Mouse (Mus musculus) erythroid progenitor cell, adult 5-6 weeks (primary cell): Measurements from ENCODE around the gene Arhgap23. TPM values are rescaled to one million over a fixed set of nuclear protein-coding genes. Genes with fewer than 3 reads are reported as not detected.
A peak's percentile ranks its signal among the peaks of the same experiment; 100 is the strongest.

Source experiments
- ATAC-seq: replicated peaks from 2 replicates; pipeline ENCODE4 v1.8.0; 2016; ENCODE audit warnings: moderate number of reproducible peaks, mild to moderate bottlenecking, moderate TSS enrichment, inconsistent platforms; ENCODE audit not compliant: poor library complexity, low FRiP score, severe bottlenecking
- total RNA-seq, 2 experiments: library from RNA; stranded (forward) in 1 of 2; stranded (reverse) in 1 of 2; fragments of 150-400 nt in 1 of 2; fragments of 186-747, 209-891 nt in 1 of 2; gene quantifications; 2 replicates each; pipeline versions ENCODE4 v1.2.3 to v1.2.4; 2015 to 2017; ENCODE audit warnings: low replicate concordance in 2 of 2

Gene Arhgap23
- total RNA-seq, 2 experiments from 2014 or later: 71.1 to 82.6 TPM

- no peak for ATAC-seq
Observed at GRCm38 (mm10) chr11:97540604-97541003, 125.3 kb downstream of the Arhgap23 start.

DNA sequence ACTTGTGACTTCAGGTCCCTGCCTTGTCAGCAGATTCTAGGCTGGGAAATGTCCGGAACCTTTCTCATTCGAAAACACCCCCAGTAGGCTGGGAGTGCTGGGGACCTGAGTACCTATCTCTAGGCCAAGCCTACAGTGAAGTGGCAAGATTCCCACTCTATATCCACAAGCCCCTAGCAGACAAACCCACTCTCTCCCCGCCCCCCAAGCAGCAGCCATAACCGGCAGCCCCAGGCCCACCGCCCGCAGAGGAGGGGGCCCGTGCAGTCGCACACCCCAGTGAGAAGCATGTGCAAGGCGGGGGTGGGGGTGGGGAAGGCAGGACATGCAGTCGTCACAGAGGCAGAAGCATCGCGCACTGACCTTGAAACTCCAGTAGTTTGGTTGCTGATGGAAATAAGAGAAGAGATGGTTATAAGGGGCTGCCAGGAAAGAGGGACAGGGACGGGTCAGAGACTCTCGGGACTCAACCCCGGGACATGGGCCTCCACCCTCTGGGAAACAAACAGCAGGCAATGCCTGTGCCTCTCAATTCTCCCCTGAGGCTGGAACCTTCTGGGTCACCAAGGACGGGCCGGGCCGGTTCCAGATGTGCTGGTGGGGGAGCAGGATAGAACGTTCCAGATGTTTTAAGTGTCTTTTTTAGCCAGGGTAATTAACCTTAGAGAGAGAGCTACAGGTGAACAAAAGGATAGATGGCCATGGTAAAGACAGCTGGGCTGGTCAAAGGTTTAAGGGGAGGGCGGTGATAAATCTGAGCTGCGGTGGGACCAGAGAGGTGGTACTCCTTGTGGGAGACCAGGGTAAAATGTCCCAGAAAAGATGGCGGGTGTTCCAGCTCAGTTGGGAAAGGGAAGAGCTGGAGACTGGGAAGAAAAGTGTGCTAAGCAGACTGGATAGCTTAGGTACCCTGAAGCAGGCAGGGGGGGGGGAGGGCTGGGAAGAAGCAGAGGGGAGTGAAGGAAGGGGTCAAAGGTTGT is 127.1 kb downstream of the Arhgap23 start:
- no peak for ATAC-seq

DNA sequence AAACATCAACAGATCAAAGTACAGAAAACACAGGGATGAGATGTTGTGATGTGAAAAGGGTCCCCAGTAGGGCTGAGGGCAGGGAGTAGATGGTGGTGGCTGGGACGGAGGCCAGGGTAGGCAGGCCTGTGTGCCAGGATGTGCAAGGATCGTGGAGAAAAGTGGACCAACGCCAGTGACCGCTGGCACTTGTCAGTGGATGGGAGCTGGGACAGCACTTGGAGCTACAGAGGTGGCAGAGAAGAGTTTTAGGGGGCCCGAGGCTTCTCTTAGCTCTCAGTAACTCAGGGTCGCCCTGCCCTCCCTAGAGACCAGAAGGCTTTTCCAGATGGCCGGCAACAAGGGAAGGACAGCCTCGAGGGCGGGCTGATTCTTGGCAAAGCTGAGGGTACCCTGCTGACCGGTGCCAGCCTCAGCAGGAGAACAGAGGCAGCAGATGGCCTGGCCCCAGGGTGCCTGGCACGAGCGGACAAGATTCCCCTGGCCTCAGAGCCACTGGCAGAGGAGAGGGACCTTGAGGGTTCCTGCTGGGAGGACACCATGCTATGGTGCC is 127.9 kb downstream of the Arhgap23 start:
- ATAC-seq: 0 out of 2 replicates have a peak, but pooled peaks have one; percentile 20

DNA sequence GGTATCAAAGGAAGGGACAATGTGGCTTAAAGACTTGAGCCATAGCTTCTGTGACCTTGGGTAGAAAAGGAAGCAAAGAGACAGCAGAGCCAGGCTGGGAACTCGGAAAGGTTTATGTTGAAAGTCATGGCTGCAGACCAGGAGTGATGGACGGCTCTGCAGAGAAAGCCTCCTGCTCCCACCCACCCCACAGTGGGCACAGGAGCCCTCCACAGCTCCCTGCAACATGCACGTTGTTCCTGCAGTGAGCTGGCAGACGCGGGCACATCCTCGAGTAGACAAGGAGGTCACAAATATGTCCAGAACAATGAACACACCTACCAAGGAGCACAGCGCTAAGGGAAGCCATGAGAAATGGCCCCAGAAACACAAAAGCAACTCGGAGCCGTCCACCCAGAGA is 128.6 kb downstream of the Arhgap23 start:
- no peak for ATAC-seq

- ATAC-seq: no peak
Observed at GRCm38 (mm10) chr11:97545808-97546560, 130.7 kb downstream of the Arhgap23 start.

GRCm38 (mm10) chr11:97546804-97547411 is 131.6 kb downstream of the Arhgap23 start:
- no peak for ATAC-seq

GRCm38 (mm10) chr11:97547957-97548706 is 132.8 kb downstream of the Arhgap23 start:
- no peak for ATAC-seq

- ATAC-seq: no peak
Observed at GRCm38 (mm10) chr11:97548757-97549156, 133.4 kb downstream of the Arhgap23 start.

Other genes with a start within 250 kb of the Arhgap23 start
- 116 and 118 TPM in 2 replicates for gene Kpnb1, start 227.7 kb upstream of the Arhgap23 start, total RNA-seq (2015; ENCODE audit: low replicate concordance)
- gene Kpnb1, start 227.7 kb upstream of the Arhgap23 start, total RNA-seq (2017; ENCODE audit: low replicate concordance): 267 and 391 TPM in 2 replicates
- gene Npepps, start 134.9 kb upstream of the Arhgap23 start, total RNA-seq (2015; ENCODE audit: low replicate concordance): 20.9 and 25.6 TPM in 2 replicates
- 9.4 and 32.2 TPM in 2 replicates for gene Npepps, start 134.9 kb upstream of the Arhgap23 start, total RNA-seq (2017; ENCODE audit: low replicate concordance)
- 13.4 and 15.5 TPM in 2 replicates for gene Mrpl45, start 99.8 kb upstream of the Arhgap23 start, total RNA-seq (2015; ENCODE audit: low replicate concordance)
- 3.6 and 5.9 TPM in 2 replicates for gene Mrpl45, start 99.8 kb upstream of the Arhgap23 start, total RNA-seq (2017; ENCODE audit: low replicate concordance)
- gene Gpr179, start 63.5 kb upstream of the Arhgap23 start, total RNA-seq (2015; ENCODE audit: low replicate concordance): not detected in 2 replicates
- 0.15 TPM in 1 of 2 replicates, not detected in the other for gene Gpr179, start 63.5 kb upstream of the Arhgap23 start, total RNA-seq (2017; ENCODE audit: low replicate concordance)
- gene Socs7, start 53.0 kb upstream of the Arhgap23 start, total RNA-seq (2015; ENCODE audit: low replicate concordance): 2.5 and 2.9 TPM in 2 replicates
- gene Socs7, start 53.0 kb upstream of the Arhgap23 start, total RNA-seq (2017; ENCODE audit: low replicate concordance): 5.4 and 6.0 TPM in 2 replicates
- gene 4933428G20Rik, start 84.8 kb downstream of the Arhgap23 start, total RNA-seq (2015; ENCODE audit: low replicate concordance): not detected in 2 replicates
- not detected in 2 replicates for gene 4933428G20Rik, start 84.8 kb downstream of the Arhgap23 start, total RNA-seq (2017; ENCODE audit: low replicate concordance)
- not detected in 2 replicates for gene Srcin1, start 160.7 kb downstream of the Arhgap23 start, total RNA-seq (2015; ENCODE audit: low replicate concordance)
- gene Srcin1, start 160.7 kb downstream of the Arhgap23 start, total RNA-seq (2017; ENCODE audit: low replicate concordance): not detected in 2 replicates
- 1.4 TPM in 1 of 2 replicates, not detected in the other for gene Epop, start 214.2 kb downstream of the Arhgap23 start, total RNA-seq (2015; ENCODE audit: low replicate concordance)
- not detected in 2 replicates for gene Epop, start 214.2 kb downstream of the Arhgap23 start, total RNA-seq (2017; ENCODE audit: low replicate concordance)
- gene Mllt6, start 247.9 kb downstream of the Arhgap23 start, total RNA-seq (2015; ENCODE audit: low replicate concordance): 2.1 and 9.7 TPM in 2 replicates
- 1.3 and 3.9 TPM in 2 replicates for gene Mllt6, start 247.9 kb downstream of the Arhgap23 start, total RNA-seq (2017; ENCODE audit: low replicate concordance)